Mouse (Mus musculus): Measurements from ENCODE around the gene Gm15293. TPM values are rescaled to one million over a fixed set of nuclear protein-coding genes. Genes with fewer than 3 reads are reported as not detected.
"Not testable (repeated sequence)": the region's sequence is repeated elsewhere in the genome, so short reads cannot be mapped to it uniquely, and the experiment has no call there.

Gene Gm15293
- not detected for total RNA-seq (2021)
- long read RNA-seq, experiment 1: 0 reads
- long read RNA-seq, experiment 2: 0 reads

GRCm38 (mm10) chr8:21201261-21201660 is at the start of gene Gm15293:
Gene Gm15293 (plus strand): TSS chr8:21201561.
- not testable (repeated sequence) for DNase-seq (ENCODE audit: low spot score in 2 of 2)

GRCm38 (mm10) chr8:21161977-21162376 is 39.4 kb upstream of the Gm15293 start, which contains the start of gene Defa22:
Gene Defa22 (plus strand): TSS chr8:21162277.
- DNase-seq (ENCODE audit: low spot score in 2 of 2): not testable (repeated sequence)

DNA sequence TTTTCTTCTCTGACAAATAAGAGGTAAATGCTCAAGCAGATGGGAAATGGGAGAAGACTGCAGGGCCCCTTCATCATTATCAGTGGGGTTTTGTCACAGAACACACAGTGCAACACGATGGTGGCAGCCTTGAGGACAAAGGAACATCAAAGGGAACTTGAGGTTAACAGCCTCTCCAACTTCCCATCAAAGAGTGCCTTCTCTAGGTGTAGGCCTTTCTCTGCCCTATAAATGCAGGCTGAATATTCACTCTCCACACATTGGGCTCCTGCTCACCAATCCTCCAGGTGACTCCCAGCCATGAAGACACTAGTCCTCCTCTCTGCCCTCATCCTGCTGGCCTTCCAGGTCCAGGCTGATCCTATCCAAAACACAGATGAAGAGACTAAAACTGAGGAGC is 10.0 kb upstream of the Gm15293 start, which contains the start of gene Defa31:
TSS of gene Defa31 (plus strand) at position 301 of the 400 bp plus-strand sequence.
- not testable (repeated sequence) for DNase-seq (ENCODE audit: low spot score in 2 of 2)

Other genes with a start within 250 kb of the Gm15293 start
- not detected for gene Defa21, start 176.0 kb upstream of the Gm15293 start, total RNA-seq (2021)
- not detected for gene Defa23, start 146.5 kb upstream of the Gm15293 start, total RNA-seq (2021)
- gene Defa35, start 136.5 kb upstream of the Gm15293 start, total RNA-seq (2021): not detected
- not detected for gene Defa25, start 117.1 kb upstream of the Gm15293 start, total RNA-seq (2021)
- gene Gm14851, start 105.5 kb upstream of the Gm15293 start, total RNA-seq (2021): not detected
- gene Defa30, start 66.9 kb upstream of the Gm15293 start, total RNA-seq (2021): not detected
- gene Defa22, start 39.3 kb upstream of the Gm15293 start, total RNA-seq (2021): not detected
- not detected for gene Defa31, start 9.9 kb upstream of the Gm15293 start, total RNA-seq (2021)
- not detected for gene Gm15292, start 48.2 kb downstream of the Gm15293 start, total RNA-seq (2021)
- not detected for gene Defa27, start 114.0 kb downstream of the Gm15293 start, total RNA-seq (2021)
- gene Defa29, start 125.5 kb downstream of the Gm15293 start, total RNA-seq (2021): not detected
- not detected for gene Defa2, start 177.0 kb downstream of the Gm15293 start, total RNA-seq (2021)
- gene Defa33, start 190.2 kb downstream of the Gm15293 start, total RNA-seq (2021): not detected
- gene Defa36, start 225.8 kb downstream of the Gm15293 start, total RNA-seq (2021): not detected